Mouse (Mus musculus): ENCODE measurements around the gene Pfkl. TPM values are rescaled to one million over a fixed set of nuclear protein-coding genes. Genes with fewer than 3 reads are reported as not detected.
"Not testable (repeated sequence)": the region's sequence is repeated elsewhere in the genome, so short reads cannot be mapped to it uniquely, and the experiment has no call there.

Gene Pfkl
- total RNA-seq, 1 experiment from 2014 or later, result 42.1 TPM

GRCm38 (mm10) chr10:77978351-77979350 lies 31.2 kb downstream of the Pfkl start, which contains the start of gene 1810043G02Rik:
1810043G02Rik (plus strand) TSS chr10:77978524.
- ATAC-seq (replicated peaks in 1 of 2; ENCODE audit: insufficient read depth in 1 of 2, low FRiP score in 2 of 2, low TSS enrichment in 1 of 2, low read depth in 1 of 2, poor library complexity in 2 of 2, severe bottlenecking in 2 of 2), result peak; percentile 92 to 93

GRCm38 (mm10) chr10:77976458-77977150 lies 33.3 kb downstream of the Pfkl start:
- no peak for ATAC-seq (replicated peaks in 1 of 2; ENCODE audit: insufficient read depth in 1 of 2, low FRiP score in 2 of 2, low TSS enrichment in 1 of 2, low read depth in 1 of 2, poor library complexity in 2 of 2, severe bottlenecking in 2 of 2)

- ATAC-seq (replicated peaks in 1 of 2; ENCODE audit: insufficient read depth in 1 of 2, low FRiP score in 2 of 2, low TSS enrichment in 1 of 2, low read depth in 1 of 2, poor library complexity in 2 of 2, severe bottlenecking in 2 of 2), result no peak
Observed at GRCm38 (mm10) chr10:77975653-77976052, 34.2 kb downstream of the Pfkl start.

GRCm38 (mm10) chr10:77974811-77975210 lies 35.1 kb downstream of the Pfkl start:
- no peak for ATAC-seq (replicated peaks in 1 of 2; ENCODE audit: insufficient read depth in 1 of 2, low FRiP score in 2 of 2, low TSS enrichment in 1 of 2, low read depth in 1 of 2, poor library complexity in 2 of 2, severe bottlenecking in 2 of 2)

- ATAC-seq (replicated peaks in 1 of 2; ENCODE audit: insufficient read depth in 1 of 2, low FRiP score in 2 of 2, low TSS enrichment in 1 of 2, low read depth in 1 of 2, poor library complexity in 2 of 2, severe bottlenecking in 2 of 2), result no peak
Observed at GRCm38 (mm10) chr10:77974323-77974722, 35.6 kb downstream of the Pfkl start.

GRCm38 (mm10) chr10:77971709-77972553 lies 38.0 kb downstream of the Pfkl start:
- no peak for ATAC-seq (replicated peaks in 1 of 2; ENCODE audit: insufficient read depth in 1 of 2, low FRiP score in 2 of 2, low TSS enrichment in 1 of 2, low read depth in 1 of 2, poor library complexity in 2 of 2, severe bottlenecking in 2 of 2)

GRCm38 (mm10) chr10:77971191-77971590 lies 38.7 kb downstream of the Pfkl start:
- peak; percentile 40 to 44 for ATAC-seq (replicated peaks in 1 of 2; ENCODE audit: insufficient read depth in 1 of 2, low FRiP score in 2 of 2, low TSS enrichment in 1 of 2, low read depth in 1 of 2, poor library complexity in 2 of 2, severe bottlenecking in 2 of 2)

- ATAC-seq (replicated peaks in 1 of 2; ENCODE audit: insufficient read depth in 1 of 2, low FRiP score in 2 of 2, low TSS enrichment in 1 of 2, low read depth in 1 of 2, poor library complexity in 2 of 2, severe bottlenecking in 2 of 2), result peak; percentile 63 to 78
Observed at GRCm38 (mm10) chr10:77970481-77970880, 39.4 kb downstream of the Pfkl start, which contains the start of gene Trpm2. Trpm2 (minus strand) TSS chr10:77970563.

- ATAC-seq (replicated peaks in 1 of 2; ENCODE audit: insufficient read depth in 1 of 2, low FRiP score in 2 of 2, low TSS enrichment in 1 of 2, low read depth in 1 of 2, poor library complexity in 2 of 2, severe bottlenecking in 2 of 2), result no peak
Observed at GRCm38 (mm10) chr10:77969973-77970325, 39.9 kb downstream of the Pfkl start.

- peak; percentile 54 to 57 for ATAC-seq (replicated peaks in 1 of 2; ENCODE audit: insufficient read depth in 1 of 2, low FRiP score in 2 of 2, low TSS enrichment in 1 of 2, low read depth in 1 of 2, poor library complexity in 2 of 2, severe bottlenecking in 2 of 2)
Observed at GRCm38 (mm10) chr10:77969274-77969972, 40.5 kb downstream of the Pfkl start.

GRCm38 (mm10) chr10:77963971-77964370 lies 45.9 kb downstream of the Pfkl start:
- peak; percentile 65 to 66 for ATAC-seq (replicated peaks in 1 of 2; ENCODE audit: insufficient read depth in 1 of 2, low FRiP score in 2 of 2, low TSS enrichment in 1 of 2, low read depth in 1 of 2, poor library complexity in 2 of 2, severe bottlenecking in 2 of 2)

GRCm38 (mm10) chr10:77962725-77963124 lies 47.2 kb downstream of the Pfkl start:
- ATAC-seq (replicated peaks in 1 of 2; ENCODE audit: insufficient read depth in 1 of 2, low FRiP score in 2 of 2, low TSS enrichment in 1 of 2, low read depth in 1 of 2, poor library complexity in 2 of 2, severe bottlenecking in 2 of 2), result peak; percentile 80 to 85

GRCm38 (mm10) chr10:77950468-77950867 lies 59.4 kb downstream of the Pfkl start:
- not testable (repeated sequence) for ATAC-seq (replicated peaks in 1 of 2; ENCODE audit: insufficient read depth in 1 of 2, low FRiP score in 2 of 2, low TSS enrichment in 1 of 2, low read depth in 1 of 2, poor library complexity in 2 of 2, severe bottlenecking in 2 of 2)

GRCm38 (mm10) chr10:77939685-77940084 lies 70.2 kb downstream of the Pfkl start:
- no peak for ATAC-seq (replicated peaks in 1 of 2; ENCODE audit: insufficient read depth in 1 of 2, low FRiP score in 2 of 2, low TSS enrichment in 1 of 2, low read depth in 1 of 2, poor library complexity in 2 of 2, severe bottlenecking in 2 of 2)

All from hematopoietic stem cell, adult 5-6 weeks (primary cell).